Mouse (Mus musculus) liver, adult 2 months (tissue): ENCODE data around the gene Btg2.

ENCODE experiments used
- CTCF ChIP-seq: fragments of 200-500 bp; IDR thresholded peaks from 2 replicates; pipeline ENCODE4 v1.5.1; 2011; ENCODE audit warnings: low read depth, low read length, control low read depth
- POLR2A ChIP-seq: fragments of 200-500 bp; IDR thresholded peaks from 2 replicates; pipeline ENCODE4 v1.6.1; 2011; ENCODE audit warnings: low read length, control low read depth; ENCODE audit not compliant: insufficient read depth; ENCODE audit errors: extremely low read depth

DNA sequence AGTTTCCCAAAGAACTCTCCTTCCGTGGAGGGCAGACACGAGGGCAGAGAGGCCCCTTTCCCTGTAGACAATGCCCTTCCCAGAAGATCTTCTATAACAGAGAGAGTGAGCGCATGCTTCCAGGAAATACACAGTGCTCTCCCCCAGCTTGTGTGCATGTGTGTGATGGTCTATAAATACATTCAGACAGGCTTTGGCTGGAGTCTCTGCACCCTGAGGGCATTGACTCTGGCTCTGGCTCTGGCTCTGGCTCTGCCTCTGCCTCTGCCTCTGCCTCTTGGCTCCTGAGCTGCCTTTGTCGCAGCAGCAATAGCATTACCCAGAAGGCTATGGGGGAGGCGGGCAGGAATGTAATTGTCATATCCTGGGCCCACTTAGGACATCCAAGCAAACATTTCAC, 24.9 kb upstream of the Btg2 start:
- TF ChIP-seq POLR2A (no peak), CTCF (no peak)
